ENCODE assay signal across 8 mouse cellular contexts in genomic region chr4:42999451-43000140, GRCm38 (mm10). TPM values are rescaled to one million over a fixed set of nuclear protein-coding genes. Genes with fewer than 3 reads are reported as not detected.
A peak's percentile ranks its signal among the peaks of the same experiment; 100 is the strongest.
DNase-seq lines count a peak whose midpoint lies in the region; ATAC-seq and TF ChIP-seq lines count a peak whose summit lies in the region.

No protein-coding gene starts in this region.

- peak; percentile 90 for ATAC-seq in heart, embryonic 12.5 days (ENCODE audit: insufficient number of reproducible peaks, low FRiP score)
- peak; percentile 78 for ATAC-seq in kidney, postnatal 0 days (replicated peaks; ENCODE audit: low FRiP score, low read depth)
- ATAC-seq in liver, embryonic 12.5 days, result peak; percentile 70

- TF ChIP-seq CTCF in brain, embryonic 14.5 days (IDR thresholded peaks at IDR 0.05; ENCODE audit: borderline replicate concordance, extremely low read depth, insufficient read depth, insufficient read length), result 0 out of 2 replicates have a peak, but pooled peaks have one; percentile 14
- TF ChIP-seq CTCF in kidney, postnatal 0 days (IDR thresholded peaks at IDR 0.05; ENCODE audit: low read depth), result peak; percentile 44; the same call in 1 of the 2 replicates

- no peaks in the 10 kb centered on the region for H3K9me3 ChIP-seq in erythroblast, embryonic 14.5 days (ENCODE audit: control insufficient read depth, low read length)
- H3K9me3 ChIP-seq in heart, embryonic 12.5 days (replicated peaks), result no peaks in the 10 kb centered on the region
- H3K9me3 ChIP-seq in kidney, postnatal 0 days (replicated peaks; ENCODE audit: low read length), result no peaks in the 10 kb centered on the region
- H3K9me3 ChIP-seq in liver, embryonic 12.5 days (replicated peaks), result no peaks in the 10 kb centered on the region

- peaks cover 27% of the 10 kb centered on the region for H3K4me1 ChIP-seq in erythroblast, embryonic 14.5 days (ENCODE audit: control insufficient read depth)
- peaks cover 20% of the 10 kb centered on the region for H3K4me1 ChIP-seq in heart, embryonic 12.5 days (replicated peaks)
- H3K4me1 ChIP-seq in kidney, postnatal 0 days (replicated peaks; ENCODE audit: insufficient read depth, low read length), result peaks cover 15% of the 10 kb centered on the region
- H3K4me1 ChIP-seq in liver, embryonic 12.5 days, result peaks cover 37% of the 10 kb centered on the region

- peak overlapping the region; percentile 98 for H3K4me3 ChIP-seq in erythroblast, embryonic 14.5 days (replicated peaks)
- H3K4me3 ChIP-seq in heart, embryonic 12.5 days, result peak overlapping the region; percentile 97
- peak overlapping the region; percentile 67 for H3K4me3 ChIP-seq in kidney, postnatal 0 days (replicated peaks; ENCODE audit: low read depth, low read length)
- peak overlapping the region; percentile 76 for H3K4me3 ChIP-seq in liver, embryonic 12.5 days

- peak overlapping the region; percentile 100 for H3K27ac ChIP-seq in heart, embryonic 12.5 days (ENCODE audit: poor library complexity, severe bottlenecking)
- H3K27ac ChIP-seq in kidney, postnatal 0 days, result peak overlapping the region; percentile 99
- H3K27ac ChIP-seq in liver, embryonic 12.5 days, result peak overlapping the region; percentile 100

- under 1% methylated on average over 51 of the region's 51 CpGs for WGBS in heart, embryonic 12.5 days
- WGBS in kidney, postnatal 0 days, result under 1% methylated on average over 40 of the region's 51 CpGs
- WGBS in liver, embryonic 12.5 days (ENCODE audit: insufficient replicate concordance), result under 1% methylated on average over 51 of the region's 51 CpGs

- peak overlapping the region; percentile 65 for H3K4me2 ChIP-seq in heart, embryonic 12.5 days
- peak overlapping the region; percentile 56 for H3K4me2 ChIP-seq in kidney, postnatal 0 days (ENCODE audit: low read length)
- peak overlapping the region; percentile 83 for H3K4me2 ChIP-seq in liver, embryonic 12.5 days

- peak overlapping the region; percentile 99 for H3K9ac ChIP-seq in heart, embryonic 12.5 days
- peak overlapping the region; percentile 96 for H3K9ac ChIP-seq in kidney, postnatal 0 days (ENCODE audit: low read depth, low read length)
- peak overlapping the region; percentile 98 for H3K9ac ChIP-seq in liver, embryonic 12.5 days

- H3K36me3 ChIP-seq in erythroblast, embryonic 14.5 days (ENCODE audit: control insufficient read depth), result peaks cover 37% of the 10 kb centered on the region
- peaks cover 19% of the 10 kb centered on the region for H3K36me3 ChIP-seq in heart, embryonic 12.5 days
- H3K36me3 ChIP-seq in kidney, postnatal 0 days (ENCODE audit: insufficient read depth, low read length), result peaks cover 7% of the 10 kb centered on the region; the same call in 1 of the 2 replicates
- H3K36me3 ChIP-seq in liver, embryonic 12.5 days, result peaks cover 44% of the 10 kb centered on the region
- H3K36me3 ChIP-seq in splenic B cell, adult 2 months (ENCODE audit: control insufficient read depth, insufficient read depth, low read length, poor library complexity, severe bottlenecking), result peaks cover 3% of the 10 kb centered on the region; the same call in 1 of the 2 replicates

- TF ChIP-seq POLR2A in brain, embryonic 14.5 days (IDR thresholded peaks at IDR 0.05; ENCODE audit: borderline replicate concordance, extremely low read depth, insufficient read depth, insufficient read length, poor library complexity, severe bottlenecking), result no peak

- DNase-seq in CD4-positive helper T cell, adult 2 months (ENCODE audit: low read depth, low spot score), result peak; percentile 83
- peak; percentile 85 for DNase-seq in brain, embryonic 14.5 days (ENCODE audit: low read depth)
- DNase-seq in kidney, postnatal 0 days (ENCODE audit: low spot score), result peak; percentile 83
- peak; percentile 79 for DNase-seq in naive thymus-derived CD4-positive, alpha-beta T cell, adult 2 months (ENCODE audit: low read depth)
- DNase-seq in splenic B cell, adult 2 months (ENCODE audit: low read depth, low spot score), result peak; percentile 62

- H3K27me3 ChIP-seq in erythroblast, embryonic 14.5 days (ENCODE audit: control insufficient read depth), result no peaks in the 10 kb centered on the region
- H3K27me3 ChIP-seq in heart, embryonic 12.5 days (replicated peaks), result no peaks in the 10 kb centered on the region
- no peaks in the 10 kb centered on the region for H3K27me3 ChIP-seq in kidney, postnatal 0 days (ENCODE audit: insufficient read depth, low read length)
- H3K27me3 ChIP-seq in liver, embryonic 12.5 days (replicated peaks), result no peaks in the 10 kb centered on the region
- H3K27me3 ChIP-seq in splenic B cell, adult 2 months (ENCODE audit: control insufficient read depth, insufficient read depth, low read length, poor library complexity, severe bottlenecking), result no peaks in the 10 kb centered on the region

RNA-seq across cellular contexts. Expression of gene Vcp, which starts 0.7 kb away (rescaled TPM):
- 203 and 264 TPM in 2 replicates for polyA plus RNA-seq in brain, embryonic 14.5 days (2012; rRNA removed)
- polyA plus RNA-seq in erythroblast, embryonic 14.5 days (2012), result 5.6 and 6.3 TPM in 2 replicates
- polyA plus RNA-seq in heart, embryonic 12.5 days (2016; fragmentation: Nextera tagmentation; extraction: Ambion mirVana), result 568 and 582 TPM in 2 replicates
- polyA plus RNA-seq in kidney, postnatal 0 days (2015; fragmentation: Nextera tagmentation; extraction: Ambion mirVana), result 356 and 406 TPM in 2 replicates
- polyA plus RNA-seq in liver, embryonic 12.5 days (2016; fragmentation: Nextera tagmentation; extraction: Ambion mirVana), result 354 and 366 TPM in 2 replicates

RNA-seq across cellular contexts. Expression of gene Fancg, which starts 10.7 kb away (rescaled TPM):
- polyA plus RNA-seq in brain, embryonic 14.5 days (2012; rRNA removed), result 26.9 and 44.7 TPM in 2 replicates
- 0.62 and 0.83 TPM in 2 replicates for polyA plus RNA-seq in erythroblast, embryonic 14.5 days (2012)
- polyA plus RNA-seq in heart, embryonic 12.5 days (2016; fragmentation: Nextera tagmentation; extraction: Ambion mirVana), result 12.2 and 12.9 TPM in 2 replicates
- polyA plus RNA-seq in kidney, postnatal 0 days (2015; fragmentation: Nextera tagmentation; extraction: Ambion mirVana), result 7.2 and 9.2 TPM in 2 replicates
- 12.3 and 13.6 TPM in 2 replicates for polyA plus RNA-seq in liver, embryonic 12.5 days (2016; fragmentation: Nextera tagmentation; extraction: Ambion mirVana)

RNA-seq across cellular contexts. Expression of gene Pigo, which starts 26.0 kb away (rescaled TPM):
- polyA plus RNA-seq in brain, embryonic 14.5 days (2012; rRNA removed), result 34.1 and 34.9 TPM in 2 replicates
- polyA plus RNA-seq in erythroblast, embryonic 14.5 days (2012), result 2.1 and 2.2 TPM in 2 replicates
- polyA plus RNA-seq in heart, embryonic 12.5 days (2016; fragmentation: Nextera tagmentation; extraction: Ambion mirVana), result 15.8 and 18.7 TPM in 2 replicates
- polyA plus RNA-seq in kidney, postnatal 0 days (2015; fragmentation: Nextera tagmentation; extraction: Ambion mirVana), result 19.2 and 21.3 TPM in 2 replicates
- polyA plus RNA-seq in liver, embryonic 12.5 days (2016; fragmentation: Nextera tagmentation; extraction: Ambion mirVana), result 16.8 and 19.4 TPM in 2 replicates

RNA-seq across cellular contexts. Expression of gene 1700022I11Rik, which starts 30.2 kb away (rescaled TPM):
- polyA plus RNA-seq in brain, embryonic 14.5 days (2012; rRNA removed), result not detected in 2 replicates
- not detected in 2 replicates for polyA plus RNA-seq in erythroblast, embryonic 14.5 days (2012)
- 0.23 and 0.49 TPM in 2 replicates for polyA plus RNA-seq in heart, embryonic 12.5 days (2016; fragmentation: Nextera tagmentation; extraction: Ambion mirVana)
- 0.37 and 0.66 TPM in 2 replicates for polyA plus RNA-seq in kidney, postnatal 0 days (2015; fragmentation: Nextera tagmentation; extraction: Ambion mirVana)
- 0.20 and 0.47 TPM in 2 replicates for polyA plus RNA-seq in liver, embryonic 12.5 days (2016; fragmentation: Nextera tagmentation; extraction: Ambion mirVana)

RNA-seq across cellular contexts. Expression of gene Stoml2, which starts 31.9 kb away (rescaled TPM):
- polyA plus RNA-seq in brain, embryonic 14.5 days (2012; rRNA removed), result 106 and 168 TPM in 2 replicates
- polyA plus RNA-seq in erythroblast, embryonic 14.5 days (2012), result 15.4 and 16.6 TPM in 2 replicates
- polyA plus RNA-seq in heart, embryonic 12.5 days (2016; fragmentation: Nextera tagmentation; extraction: Ambion mirVana), result 208 and 219 TPM in 2 replicates
- 253 and 273 TPM in 2 replicates for polyA plus RNA-seq in kidney, postnatal 0 days (2015; fragmentation: Nextera tagmentation; extraction: Ambion mirVana)
- polyA plus RNA-seq in liver, embryonic 12.5 days (2016; fragmentation: Nextera tagmentation; extraction: Ambion mirVana), result 280 and 292 TPM in 2 replicates

Comparison
In these comparisons a context has a peak if more than half of its experiments do, and no peak if none do; other contexts are left out.
1. Peak in every context shown above with its lines: DNase-seq, ATAC-seq, H3K4me3 ChIP-seq and H3K27ac ChIP-seq.
2. RNA of gene Vcp, which starts 0.7 kb away (polyA plus RNA-seq): 568 to 582 TPM in heart, embryonic 12.5 days, 354 to 366 TPM in liver, embryonic 12.5 days, 356 to 406 TPM in kidney, postnatal 0 days and 203 to 264 TPM in brain, embryonic 14.5 days; 5.6 to 6.3 TPM in erythroblast, embryonic 14.5 days; every median in the first group is over 10 times any median in the second.